Mouse (Mus musculus) heart, postnatal 0 days (tissue): ENCODE data around the gene Gm28305. TPM values are rescaled to one million over a fixed set of nuclear protein-coding genes. Genes with fewer than 3 reads are reported as not detected.

Experiments
- ATAC-seq: fragments of 200-750 bp; cut with Nextera tagmentation; 2 replicates; pipeline ENCODE4 v1.8.0; 2017; ENCODE audit warnings: low read depth, moderate number of reproducible peaks, moderate library complexity; ENCODE audit not compliant: insufficient read depth
- DNase-seq: peaks from one replicate; pipeline ENCODE4 v3.0.0-alpha.2; 2016; ENCODE audit warnings: low spot score
- H3K27ac ChIP-seq: fragments of 300-500 bp; sonication (generic); 2 replicates; pipeline ENCODE4 v1.5.1; 2014; ENCODE audit warnings: low read depth, mild to moderate bottlenecking
- H3K27me3 ChIP-seq: fragments of 300-500 bp; sonication (generic); 2 replicates; pipeline ENCODE4 v1.6.1; 2014; ENCODE audit warnings: low read length, mixed read lengths; ENCODE audit not compliant: control insufficient read depth, insufficient read depth
- H3K36me3 ChIP-seq: fragments of 300-500 bp; sonication (generic); replicated peaks from 2 replicates; pipeline ENCODE4 v1.6.1; 2014; ENCODE audit warnings: low read length, mixed read lengths; ENCODE audit not compliant: control insufficient read depth, insufficient read depth
- H3K4me1 ChIP-seq: fragments of 300-500 bp; sonication (generic); 2 replicates; pipeline ENCODE4 v1.6.1; 2014; ENCODE audit warnings: antibody characterized with exemption; ENCODE audit not compliant: control insufficient read depth, insufficient read depth
- H3K4me2 ChIP-seq: fragments of 300-500 bp; sonication (generic); 2 replicates; pipeline ENCODE4 v1.6.1; 2014; ENCODE audit warnings: low read depth, mild to moderate bottlenecking, low read length, moderate library complexity
- H3K4me3 ChIP-seq: fragments of 300-500 bp; sonication (generic); 2 replicates; pipeline ENCODE4 v1.5.1; 2014; ENCODE audit warnings: low read depth, low read length
- H3K9ac ChIP-seq: fragments of 300-500 bp; sonication (generic); replicated peaks from 2 replicates; pipeline ENCODE4 v1.6.1; 2014; ENCODE audit warnings: low read depth, low read length, mixed read lengths
- H3K9me3 ChIP-seq: fragments of 300-500 bp; sonication (generic); replicated peaks from 2 replicates; pipeline ENCODE4 v1.6.1; 2016; ENCODE audit warnings: low read length; ENCODE audit not compliant: control insufficient read depth
- CTCF ChIP-seq: IDR thresholded peaks from 2 replicates; pipeline ENCODE4 v1.5.1; 2016; ENCODE audit warnings: antibody characterized with exemption, control low read depth, low read depth
- EP300 ChIP-seq: IDR thresholded peaks from 2 replicates; pipeline ENCODE4 v1.6.1; 2016; ENCODE audit warnings: antibody characterized with exemption, low read depth
- WGBS: fragments of 180-500 bp; shearing (Covaris S2); extraction: QIAGEN DNeasy Blood & Tissue Kit; methylation state at CpG from one replicate; pipeline ENCODE4 v1.1.7; 2014; 5-methylcytosine and 5-hydroxymethylcytosine counted together
- polyA plus RNA-seq: library from polyadenylated mRNA; unstranded; fragments of >200 nt; fragmentation: Nextera tagmentation; extraction: Ambion mirVana; gene quantifications from 2 replicates; pipeline ENCODE4 v1.2.1, GENCODE M21; 2015
- total RNA-seq: library from RNA; depleted of rRNA; stranded (reverse); fragments of >200 nt; gene quantifications from 2 replicates; pipeline ENCODE4 v1.2.3, GENCODE M21; 2014; ENCODE audit warnings: low replicate concordance

Gene Gm28305
- total and polyA plus RNA-seq, 2 experiments from 2014 or later: not detected

DNA sequence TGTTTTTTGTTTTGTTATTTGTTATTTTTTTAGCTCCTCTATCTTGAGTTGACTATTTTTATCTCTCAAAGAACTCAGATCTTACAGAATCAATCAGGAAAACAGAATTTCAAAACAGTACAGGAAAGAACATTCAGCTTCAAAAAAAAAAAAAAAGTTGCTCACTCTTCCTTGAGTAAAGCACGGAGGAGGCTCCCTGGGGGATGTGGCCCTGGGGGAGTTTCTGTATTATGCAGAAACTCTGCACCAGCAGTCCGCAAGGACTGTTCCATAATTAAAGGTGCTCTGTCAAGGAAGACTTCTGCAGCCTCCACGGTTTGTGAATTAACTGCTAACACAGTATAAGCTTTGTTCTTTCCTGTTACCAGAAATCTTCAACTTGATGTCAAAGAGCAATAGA lies 61.0 kb downstream of the Gm28305 start:
- H3K27ac ChIP-seq: no peak overlapping the region
- peak overlapping the region; percentile 35; the same call in 1 of the 2 replicates for H3K4me2 ChIP-seq
- no peak for TF ChIP-seq CTCF
- TF ChIP-seq EP300: no peak
- DNase-seq: no peak
- H3K4me3 ChIP-seq: no peak overlapping the region
- 67% methylated on average over 3 of the region's 3 CpGs for WGBS
- H3K4me1 ChIP-seq: no peaks in the 10 kb centered on the region
- ATAC-seq: no peak
- no peaks in the 10 kb centered on the region for H3K9me3 ChIP-seq
- no peak overlapping the region for H3K9ac ChIP-seq
- peaks cover 18% of the 10 kb centered on the region for H3K36me3 ChIP-seq
- no peaks in the 10 kb centered on the region for H3K27me3 ChIP-seq

DNA sequence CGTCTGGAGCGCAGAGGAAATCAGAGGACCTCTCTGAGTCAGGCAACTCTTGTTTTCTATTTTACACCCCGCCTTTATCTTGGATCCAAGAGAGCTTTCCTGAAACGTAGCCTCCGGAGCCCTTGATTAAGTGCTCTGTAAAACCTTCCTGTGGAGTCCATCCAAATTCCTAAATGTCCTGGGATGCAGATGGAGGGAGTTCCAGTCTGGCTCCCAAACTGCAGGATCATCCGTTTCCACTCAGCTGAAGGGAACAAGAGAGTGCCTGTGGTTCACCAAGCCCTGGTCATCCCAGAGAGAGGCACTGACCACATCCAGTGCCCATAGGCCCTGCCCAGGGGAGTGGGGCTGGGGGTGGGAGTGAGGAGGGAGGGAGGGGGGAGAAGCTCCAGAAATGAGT lies 61.8 kb downstream of the Gm28305 start:
- Histone ChIP-seq H3K27me3 (no peaks in the 10 kb centered on the region), H3K4me1 (no peaks in the 10 kb centered on the region), H3K9ac (no peak overlapping the region), H3K4me2 (peak overlapping the region; percentile 27; the same call in 1 of the 2 replicates), H3K4me3 (no peak overlapping the region), H3K9me3 (no peaks in the 10 kb centered on the region), H3K27ac (no peak overlapping the region), H3K36me3 (peaks cover 10% of the 10 kb centered on the region)
- TF ChIP-seq CTCF (no peak), EP300 (no peak)
- WGBS: 19% methylated on average over 6 of the region's 6 CpGs
- ATAC-seq (peak; percentile 51; the same call in 1 of the 2 replicates), DNase-seq (peak; percentile 43)

DNA sequence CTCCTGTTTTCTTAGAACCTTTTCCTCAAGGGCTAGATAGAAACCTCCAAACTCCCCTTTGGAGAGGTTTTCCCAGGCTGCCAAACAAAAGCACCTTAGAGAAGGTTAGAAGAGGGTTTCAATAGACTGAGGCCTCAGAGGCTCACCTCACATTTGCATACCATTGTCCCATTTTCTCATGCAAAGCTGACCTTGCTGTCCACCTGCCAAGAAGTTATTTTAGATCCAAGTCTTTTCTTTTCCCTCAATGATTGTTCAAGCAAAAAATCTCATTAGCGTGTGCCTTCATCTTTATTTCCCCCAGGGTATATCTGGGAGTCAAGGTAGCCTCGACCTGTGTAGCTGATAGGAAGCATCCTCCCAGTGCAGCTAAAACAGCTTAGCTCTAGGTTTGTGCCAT lies 62.4 kb downstream of the Gm28305 start:
- H3K4me1 ChIP-seq: no peaks in the 10 kb centered on the region
- 70% methylated on average over 2 of the region's 2 CpGs for WGBS
- no peaks in the 10 kb centered on the region for H3K9me3 ChIP-seq

DNA sequence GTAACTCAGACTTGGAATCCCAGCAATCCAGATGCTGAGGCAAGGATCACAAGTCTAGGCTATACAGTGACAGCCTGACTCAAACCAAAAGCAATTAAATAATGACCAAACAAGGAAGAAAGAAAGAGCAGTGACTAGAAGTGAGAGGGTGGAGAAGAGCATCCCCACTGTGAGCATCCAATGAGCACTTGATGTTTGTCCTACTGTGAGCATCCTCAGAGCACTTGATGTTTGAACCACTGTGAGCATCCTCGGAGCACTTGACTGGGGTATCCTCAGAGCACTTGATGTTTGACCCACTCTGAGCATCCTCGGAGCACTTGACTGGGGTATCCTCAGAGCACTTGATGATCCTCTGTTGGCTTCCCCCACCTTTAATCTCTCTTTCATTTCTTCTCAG lies 64.5 kb downstream of the Gm28305 start:
- TF ChIP-seq CTCF (no peak), EP300 (no peak)
- no peak overlapping the region for H3K27ac ChIP-seq
- H3K36me3 ChIP-seq: 0 out of 2 replicates have a peak, but pooled peaks cover 4% of the 10 kb centered on the region
- 76% methylated on average over 2 of the region's 2 CpGs for WGBS
- no peak overlapping the region for H3K9ac ChIP-seq
- H3K4me1 ChIP-seq: no peaks in the 10 kb centered on the region
- no peak overlapping the region for H3K4me2 ChIP-seq
- no peaks in the 10 kb centered on the region for H3K27me3 ChIP-seq
- ATAC-seq (no peak), DNase-seq (no peak)
- H3K4me3 ChIP-seq: no peak overlapping the region
- H3K9me3 ChIP-seq: no peaks in the 10 kb centered on the region

More for the DNA sequence above, 62.4 kb downstream of the Gm28305 start:
- H3K27ac ChIP-seq: no peak overlapping the region
- DNase-seq (no peak), ATAC-seq (no peak)
- H3K36me3 ChIP-seq: 0 out of 2 replicates have a peak, but pooled peaks cover 9% of the 10 kb centered on the region
- H3K27me3 ChIP-seq: no peaks in the 10 kb centered on the region
- no peak overlapping the region for H3K9ac ChIP-seq
- no peak overlapping the region for H3K4me3 ChIP-seq
- TF ChIP-seq EP300 (no peak), CTCF (no peak)
- no peak overlapping the region for H3K4me2 ChIP-seq

DNA sequence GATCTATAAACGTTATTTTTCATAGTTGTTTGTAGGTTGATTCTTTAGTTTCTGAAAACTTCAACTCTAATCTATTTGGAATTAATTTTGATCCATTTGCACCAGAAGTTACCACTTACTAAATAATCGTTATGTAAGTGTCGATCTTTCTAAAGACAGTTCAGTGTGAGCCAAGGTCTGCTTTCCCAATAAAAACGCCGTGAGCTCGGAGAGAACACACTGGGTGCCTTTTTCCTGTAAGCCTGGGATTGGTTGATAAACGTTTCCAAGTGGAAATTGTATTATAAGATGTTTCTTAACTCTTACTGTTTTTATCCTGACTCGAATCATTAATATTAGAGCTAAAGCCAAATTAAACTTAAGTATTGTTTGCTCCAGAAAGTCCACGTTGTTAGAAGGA lies 66.5 kb downstream of the Gm28305 start:
- Histone ChIP-seq H3K4me2 (no peak overlapping the region), H3K36me3 (0 out of 2 replicates have a peak, but pooled peaks cover 4% of the 10 kb centered on the region), H3K4me3 (no peak overlapping the region), H3K9me3 (peaks cover 5% of the 10 kb centered on the region; the same call in 1 of the 2 replicates), H3K27ac (no peak overlapping the region), H3K4me1 (no peaks in the 10 kb centered on the region), H3K9ac (no peak overlapping the region), H3K27me3 (no peaks in the 10 kb centered on the region)
- ATAC-seq (no peak), DNase-seq (no peak)
- no peak for TF ChIP-seq EP300
- no peak for TF ChIP-seq CTCF
- WGBS: 54% methylated on average over 9 of the region's 9 CpGs

DNA sequence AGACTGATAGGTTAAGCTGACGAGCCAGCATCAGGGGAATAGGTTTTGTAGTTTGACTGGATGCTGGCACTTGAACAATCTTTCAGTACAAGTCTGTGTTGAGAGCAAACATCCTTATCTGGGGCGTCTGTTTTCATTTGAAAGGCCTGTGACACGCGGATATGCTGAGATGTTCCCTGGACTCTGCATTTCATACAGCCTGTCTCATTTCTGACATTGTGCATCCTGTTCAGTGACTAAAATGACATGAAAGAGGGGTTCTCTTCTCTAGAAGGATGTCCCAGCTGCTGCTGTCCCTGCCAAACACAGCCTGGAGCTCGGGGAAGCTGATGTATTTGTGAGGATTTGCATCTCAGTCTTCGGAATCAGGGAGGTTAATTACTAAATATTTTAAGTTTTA lies 67.0 kb downstream of the Gm28305 start:
- Histone ChIP-seq H3K27ac (0 out of 2 replicates have a peak overlapping the region, but pooled peaks have one; percentile 16), H3K4me3 (no peak overlapping the region), H3K9me3 (peaks cover 5% of the 10 kb centered on the region; the same call in 1 of the 2 replicates), H3K4me2 (no peak overlapping the region), H3K27me3 (no peaks in the 10 kb centered on the region), H3K36me3 (0 out of 2 replicates have a peak, but pooled peaks cover 4% of the 10 kb centered on the region), H3K9ac (no peak overlapping the region), H3K4me1 (no peaks in the 10 kb centered on the region)
- WGBS: 28% methylated on average over 6 of the region's 6 CpGs
- ATAC-seq (0 out of 2 replicates have a peak, but pooled peaks have one; percentile 33), DNase-seq (peak; percentile 42)
- TF ChIP-seq EP300 (no peak), CTCF (no peak)
